Mouse (Mus musculus) retina, adult 2 months (tissue): ENCODE measurements around the gene Prss56.

ENCODE experiments used
- DNase-seq: peaks from one replicate; pipeline ENCODE4 v3.0.0-alpha.2; 2012; ENCODE audit warnings: low read depth, low spot score

Prss56 gene

GRCm38 (mm10) chr1:87184751-87185139 is 1.6 kb downstream of the Prss56 start:
- DNase-seq: peak; percentile 45

DNA sequence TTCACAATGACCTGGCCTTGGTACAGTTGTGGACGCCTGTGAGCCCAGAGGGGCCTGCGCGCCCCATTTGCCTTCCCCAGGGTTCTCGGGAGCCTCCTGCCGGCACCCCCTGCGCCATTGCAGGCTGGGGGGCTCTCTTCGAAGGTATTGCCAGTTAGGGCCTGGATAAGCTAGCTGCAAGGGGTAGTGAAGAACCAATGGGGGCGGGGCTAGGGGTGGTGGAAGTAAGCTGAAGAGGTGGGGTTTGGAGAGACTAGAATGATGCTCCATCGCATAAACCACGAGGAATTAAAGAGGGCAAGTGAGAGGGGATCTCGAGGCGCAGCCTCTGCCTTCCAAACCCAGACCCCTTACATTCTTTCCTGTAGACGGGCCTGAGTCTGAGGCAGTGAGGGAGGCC is 2.4 kb downstream of the Prss56 start:
- no peak for DNase-seq

GRCm38 (mm10) chr1:87186261-87187036 is 3.3 kb downstream of the Prss56 start:
- DNase-seq: no peak

DNA sequence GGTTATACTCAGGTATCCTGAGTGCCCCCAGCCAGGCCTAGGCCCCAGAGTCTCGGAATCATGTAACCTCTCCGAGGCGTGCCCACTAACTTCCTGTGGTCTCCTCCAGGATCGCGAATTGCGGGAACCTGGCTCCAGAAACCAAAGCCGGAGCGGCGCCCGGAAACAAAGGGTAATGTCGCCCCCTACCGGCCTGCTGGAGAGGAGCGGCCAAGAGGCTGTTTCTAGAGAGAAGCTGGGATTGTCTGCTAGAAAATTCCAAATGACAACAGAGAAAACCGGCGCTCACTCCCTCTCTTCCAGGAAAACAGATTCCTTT is 3.9 kb downstream of the Prss56 start:
- peak; percentile 36 for DNase-seq

DNA sequence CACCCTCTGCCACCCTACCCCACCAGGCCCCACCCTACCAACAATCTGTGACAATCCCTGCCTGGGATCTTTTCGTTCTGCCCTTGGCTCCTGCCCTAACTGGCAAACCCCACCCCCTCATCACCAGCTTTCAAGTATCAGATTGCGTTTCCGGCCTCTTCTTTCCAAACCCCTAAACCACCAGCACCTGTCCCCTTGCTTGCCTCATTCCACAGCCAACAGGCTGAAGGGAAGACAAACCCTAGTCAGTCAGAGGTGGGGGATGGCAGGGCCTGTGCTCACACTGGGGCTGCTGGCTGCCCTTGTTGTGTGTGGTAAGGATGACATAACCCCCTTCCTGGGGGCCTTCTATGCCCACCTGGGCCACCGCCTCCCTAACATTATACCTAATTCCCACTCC is 7.3 kb downstream of the Prss56 start, which contains the start of gene Chrnd:
Gene Chrnd (plus strand): TSS at position 179 of the 400 bp plus-strand sequence.
- DNase-seq: no peak

DNA sequence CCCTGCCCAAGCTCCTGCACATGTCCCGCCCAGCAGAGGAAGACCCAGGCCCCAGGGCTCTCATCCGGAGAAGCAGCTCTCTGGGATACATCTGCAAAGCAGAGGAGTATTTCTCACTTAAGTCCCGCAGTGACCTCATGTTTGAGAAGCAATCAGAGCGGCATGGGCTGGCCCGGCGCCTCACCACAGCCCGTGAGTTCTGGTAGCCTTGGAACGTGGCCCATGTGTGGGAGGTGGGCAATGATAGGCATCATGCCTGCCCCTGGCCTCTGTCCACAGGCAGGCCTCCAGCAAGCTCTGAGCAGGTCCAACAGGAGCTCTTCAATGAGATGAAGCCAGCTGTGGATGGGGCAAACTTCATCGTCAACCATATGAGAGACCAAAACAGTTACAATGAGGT is 14.2 kb downstream of the Prss56 start:
- no peak for DNase-seq

DNA sequence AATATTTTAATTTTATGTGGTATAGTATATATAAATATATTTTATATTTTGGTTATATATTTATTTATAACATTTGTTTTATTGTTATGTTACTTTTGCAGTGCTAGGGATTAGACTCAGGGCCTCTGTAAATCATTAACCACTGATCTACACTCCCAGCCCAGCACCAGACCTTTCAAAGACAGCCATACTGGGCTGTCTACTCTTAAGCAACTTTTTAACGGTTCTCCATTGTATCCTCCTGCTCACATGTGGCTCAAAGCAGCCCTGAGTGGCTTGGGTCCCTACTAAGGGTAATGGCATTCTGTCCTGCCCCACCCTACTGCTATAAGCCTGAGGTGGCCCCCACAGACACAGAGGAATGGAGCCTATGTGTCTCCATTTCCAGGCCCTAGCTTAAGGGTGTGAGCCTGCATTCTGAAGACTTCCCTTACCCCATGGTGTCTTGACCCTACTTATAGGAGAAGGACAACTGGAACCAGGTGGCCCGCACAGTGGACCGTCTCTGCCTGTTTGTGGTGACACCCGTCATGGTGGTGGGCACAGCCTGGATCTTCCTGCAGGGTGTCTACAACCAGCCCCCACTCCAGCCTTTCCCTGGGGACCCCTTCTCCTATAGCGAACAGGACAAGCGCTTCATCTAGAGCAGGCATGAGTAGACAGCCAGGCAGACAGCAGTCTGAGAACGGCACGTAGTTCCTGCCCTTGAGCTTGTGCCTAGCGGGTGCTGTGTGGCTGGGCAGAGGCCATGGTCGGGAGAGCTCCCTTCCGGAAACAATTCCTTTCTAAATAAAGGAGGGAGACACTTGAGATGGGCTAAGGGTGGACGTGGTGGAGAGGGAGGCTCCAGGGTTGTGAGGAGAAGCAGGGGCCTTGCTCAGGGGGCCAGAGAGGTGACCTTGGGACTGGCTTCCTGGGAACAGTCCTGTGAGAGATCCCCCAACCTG is 15.3 kb downstream of the Prss56 start:
- DNase-seq: no peak

- no peak for DNase-seq
Measured at GRCm38 (mm10) chr1:87200811-87201210, 17.7 kb downstream of the Prss56 start.

DNA sequence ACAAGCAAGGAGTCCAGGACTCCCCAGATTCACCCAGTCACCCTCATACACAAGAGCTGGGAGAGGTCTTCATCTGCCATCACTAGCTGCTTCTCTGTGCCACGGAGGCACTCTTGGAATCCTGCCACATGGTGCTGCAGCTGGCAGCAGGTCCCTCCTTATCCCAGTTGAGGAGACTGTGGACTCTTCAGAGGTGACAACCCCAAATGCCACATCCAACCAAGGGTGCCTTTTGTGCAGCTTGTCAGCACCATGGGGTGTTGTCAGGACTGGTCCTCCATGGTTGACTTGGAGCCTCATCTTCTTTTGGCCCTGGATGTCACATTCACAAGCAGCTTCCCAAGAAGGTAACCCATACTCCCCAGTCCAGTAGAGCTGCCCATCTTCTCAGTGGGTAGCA is 18.7 kb downstream of the Prss56 start:
- no peak for DNase-seq

DNA sequence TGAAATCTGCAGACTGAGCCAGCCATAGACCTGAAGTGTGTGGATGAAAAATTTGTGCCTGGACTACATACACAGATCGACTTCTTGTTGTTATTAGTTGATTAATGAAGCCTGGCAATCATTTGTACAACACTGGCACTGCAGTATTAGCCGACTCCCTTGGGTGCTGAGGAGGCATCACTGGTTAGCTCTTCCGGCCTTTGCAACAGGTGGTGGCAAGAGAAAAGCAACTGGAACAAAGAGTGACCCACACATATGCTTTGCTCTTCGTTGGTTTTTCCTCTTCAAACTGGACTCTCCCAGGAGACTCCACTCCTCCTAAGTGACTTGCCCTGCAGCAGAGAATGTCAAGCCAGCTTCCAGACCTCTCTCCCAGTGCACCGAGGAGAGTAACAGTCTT is 20.7 kb downstream of the Prss56 start:
- DNase-seq: no peak

DNA sequence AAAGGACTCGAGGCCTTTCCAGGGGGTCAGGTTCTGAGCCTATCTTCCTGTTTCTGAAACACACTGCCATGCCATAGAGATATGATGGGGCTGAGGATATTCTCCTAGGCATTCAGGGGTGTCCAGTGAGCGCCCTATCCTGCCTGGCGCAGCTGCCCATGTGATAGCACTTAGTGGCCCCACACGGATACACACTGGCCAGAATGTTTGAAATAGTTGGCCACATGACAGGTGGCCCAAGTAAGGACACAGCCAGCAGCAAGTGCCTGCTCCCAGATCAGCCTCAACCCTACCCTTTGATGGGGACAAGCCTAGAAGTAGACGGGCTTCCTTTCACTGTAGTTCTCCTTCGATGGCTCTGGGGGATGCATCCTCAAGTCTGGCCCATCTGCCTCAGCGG is 21.4 kb downstream of the Prss56 start, which contains the start of gene Chrng:
Gene Chrng (plus strand): TSS at position 193 of the 400 bp plus-strand sequence.
- no peak for DNase-seq

DNA sequence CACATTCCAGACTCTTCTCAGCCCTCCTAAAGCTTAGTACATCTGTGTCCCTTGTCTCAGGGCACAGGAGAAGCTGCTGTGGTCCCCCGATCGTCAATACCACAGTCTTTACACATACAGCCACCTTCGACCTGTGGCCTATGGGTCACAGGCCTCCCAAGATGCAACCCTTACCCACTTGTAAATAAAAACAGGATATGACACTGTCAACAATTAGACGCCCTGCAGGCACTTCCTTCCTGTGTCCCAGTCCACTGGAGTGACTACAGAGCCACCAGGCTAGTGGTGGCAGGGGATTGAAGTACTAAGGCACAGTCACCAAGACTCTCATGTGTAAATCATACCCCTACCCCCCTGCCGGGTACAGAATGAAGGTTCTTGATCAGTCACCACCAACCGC is 21.9 kb downstream of the Prss56 start:
- DNase-seq: no peak

- no peak for DNase-seq
Measured at GRCm38 (mm10) chr1:87205502-87205901, 22.4 kb downstream of the Prss56 start.

GRCm38 (mm10) chr1:87206339-87206738 is 23.2 kb downstream of the Prss56 start:
- no peak for DNase-seq

- no peak for DNase-seq
Measured at GRCm38 (mm10) chr1:87211431-87211830, 28.3 kb downstream of the Prss56 start.

DNA sequence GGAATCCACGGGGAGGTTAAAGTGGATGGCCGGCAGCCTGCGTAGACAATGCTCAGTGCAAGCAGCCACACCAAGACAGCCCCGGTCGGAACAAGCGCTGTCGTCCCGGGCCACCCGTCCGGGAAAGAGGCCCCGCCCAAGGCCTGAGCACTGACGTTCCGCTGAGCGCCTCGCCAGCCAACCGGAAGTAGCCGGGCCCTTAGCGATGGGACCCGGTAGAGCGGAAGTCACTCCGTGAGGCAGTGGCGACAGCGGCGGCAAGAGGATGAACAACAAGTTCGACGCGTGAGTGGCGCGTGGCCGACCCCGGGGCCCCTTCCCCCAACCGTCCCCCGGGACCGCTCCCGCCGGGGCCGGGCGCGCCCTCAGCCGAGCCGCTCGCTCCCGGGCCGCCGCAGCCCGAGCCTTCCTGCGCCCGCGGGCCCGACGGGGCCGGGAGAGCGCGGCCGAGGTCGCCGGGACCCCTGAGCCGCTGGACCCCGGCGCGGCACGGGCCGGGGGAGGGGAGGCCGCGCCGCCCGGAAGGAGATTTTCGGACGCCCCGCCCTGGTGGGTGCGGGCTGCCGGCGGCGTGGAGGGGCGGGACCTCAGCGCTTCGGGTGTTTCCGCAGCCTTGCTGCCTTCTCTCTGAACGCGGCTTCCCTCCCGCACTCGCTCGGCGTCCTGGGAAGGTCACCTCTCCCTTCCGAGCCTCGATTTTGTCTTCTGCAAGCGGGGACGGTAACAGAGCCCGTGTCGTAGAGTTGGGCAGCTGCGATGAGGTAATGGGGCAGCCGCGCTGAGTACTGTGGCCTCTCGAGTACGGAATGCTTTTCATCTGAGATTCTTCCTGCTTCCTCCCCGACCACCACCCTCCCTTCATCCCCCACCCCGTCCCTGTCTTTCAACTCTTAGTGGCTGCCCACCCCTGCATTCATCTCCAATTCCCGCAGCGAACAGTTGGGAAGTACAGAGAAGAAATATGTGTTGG is 30.9 kb downstream of the Prss56 start, which contains the start of gene Eif4e2:
Gene Eif4e2 (plus strand): TSS at position 180 of the 970 bp plus-strand sequence.
- DNase-seq: peak; percentile 84

DNA sequence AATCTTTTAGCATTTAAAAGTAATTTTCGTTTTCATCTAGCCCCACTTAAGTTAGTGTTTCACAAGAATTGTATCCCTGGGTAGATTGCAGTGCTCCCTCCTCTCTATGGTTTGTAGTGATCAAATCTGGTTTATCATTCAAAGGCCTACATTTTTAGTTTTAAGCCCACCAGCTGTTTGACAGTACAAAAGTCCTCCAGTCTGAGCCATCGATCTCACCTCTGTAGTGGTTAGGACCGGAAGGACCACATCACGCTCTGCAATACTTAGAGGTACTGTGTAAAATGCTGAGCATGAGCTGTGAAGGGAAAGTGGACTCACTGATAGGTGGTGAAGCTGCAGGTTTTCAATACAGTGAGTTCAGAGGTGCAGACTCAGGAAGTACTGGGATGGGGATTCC is 31.6 kb downstream of the Prss56 start:
- no peak for DNase-seq

DNA sequence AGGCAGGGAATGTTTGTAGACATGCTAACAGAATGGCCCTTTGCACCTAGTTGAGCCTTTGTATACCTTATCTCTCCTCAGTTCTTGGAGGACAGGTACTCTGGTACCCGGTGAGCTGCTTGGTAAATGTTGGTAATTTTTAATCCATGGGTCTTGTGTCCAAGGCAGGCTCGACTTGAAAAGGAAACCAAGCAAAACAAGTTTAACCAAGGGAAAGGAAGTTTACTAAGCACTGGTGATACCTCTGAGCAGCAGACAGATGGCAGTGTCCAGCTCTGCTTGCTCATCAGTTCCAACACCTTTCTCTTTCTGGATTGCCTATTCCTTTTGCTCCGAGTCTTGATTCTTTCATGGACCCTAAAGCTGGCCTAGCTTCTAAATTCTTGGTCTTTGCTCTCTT is 34.8 kb downstream of the Prss56 start:
- no peak for DNase-seq

DNA sequence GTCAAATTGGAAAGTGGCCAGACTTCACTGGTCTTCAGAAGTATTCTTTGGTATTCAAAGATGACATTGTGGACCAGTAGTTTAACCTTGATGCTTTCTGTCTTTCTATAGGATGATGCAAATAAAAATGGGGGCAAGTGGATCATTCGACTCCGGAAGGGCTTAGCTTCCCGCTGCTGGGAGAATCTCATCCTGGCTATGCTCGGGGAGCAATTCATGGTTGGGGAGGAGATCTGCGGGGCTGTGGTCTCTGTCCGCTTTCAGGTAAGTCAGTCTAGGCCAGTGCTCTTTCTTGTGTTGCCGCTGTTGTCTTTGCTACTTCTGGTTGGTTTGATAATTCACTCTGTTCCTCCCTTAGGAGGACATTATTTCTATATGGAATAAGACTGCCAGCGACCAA is 42.6 kb downstream of the Prss56 start:
- DNase-seq: no peak

- DNase-seq: no peak
Measured at GRCm38 (mm10) chr1:87226409-87227159, 43.5 kb downstream of the Prss56 start.

DNA sequence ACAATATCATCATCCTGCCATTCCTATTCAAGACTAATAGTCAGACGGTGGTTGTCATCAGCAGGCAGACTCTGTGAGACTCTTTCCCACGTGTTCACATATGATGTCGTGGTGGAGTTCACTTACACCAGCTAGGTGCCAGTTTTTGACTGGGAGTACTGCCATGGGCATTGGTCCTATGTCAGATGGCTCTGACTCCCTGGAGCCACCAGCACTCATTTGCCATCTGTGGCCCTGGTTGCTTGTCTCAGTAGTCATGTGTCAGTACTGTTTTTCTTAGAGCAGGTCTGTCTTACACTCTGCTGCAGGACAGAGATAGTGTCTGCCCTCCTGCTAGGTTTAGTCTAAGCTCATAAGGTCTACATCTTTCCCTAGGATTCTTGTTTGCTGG is 44.0 kb downstream of the Prss56 start:
- DNase-seq: no peak
